Mouse (Mus musculus) bone marrow macrophage, adult 2 months (primary cell): Measurements from ENCODE around the gene Gm14214.

Experiments
- CTCF ChIP-seq: IDR thresholded peaks from 2 replicates; pipeline ENCODE4 v1.5.1; 2012; ENCODE audit warnings: low read depth, mild to moderate bottlenecking, low read length, moderate library complexity
- POLR2A ChIP-seq: IDR thresholded peaks from 2 replicates; pipeline ENCODE4 v1.6.1; 2012; ENCODE audit warnings: mild to moderate bottlenecking, low read depth, low read length, borderline replicate concordance

DNA sequence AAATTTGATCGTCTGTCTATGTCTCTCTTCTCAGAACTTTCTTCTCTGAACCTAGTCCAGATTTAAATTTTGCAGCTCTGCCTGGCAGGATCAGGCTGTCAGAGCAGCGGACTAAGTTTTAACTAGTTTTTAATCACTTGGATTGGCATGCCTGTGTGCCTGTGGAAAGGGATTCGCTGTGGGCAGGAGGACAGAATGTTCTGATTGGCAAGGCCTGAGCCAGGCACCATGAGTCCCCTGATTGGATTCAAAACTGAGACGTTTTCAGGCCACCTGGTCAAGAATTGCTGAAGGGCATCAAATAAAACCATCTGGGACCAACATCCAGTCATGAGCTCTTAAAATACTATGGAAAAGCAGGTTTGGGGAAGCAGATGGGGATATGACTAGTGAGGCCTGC lies 12.5 kb upstream of the Gm14214 start:
- TF ChIP-seq POLR2A (no peak), CTCF (no peak)
